Mouse (Mus musculus) B cell, adult 2 months (primary cell): ENCODE measurements around the gene Pde1c.

Experiments
- DNase-seq, 2 experiments: peaks; one replicate each; pipeline ENCODE4 v3.0.0; 2022

The Pde1c gene

GRCm38 (mm10) chr6:56066632-56067282, 502.1 kb downstream of the Pde1c start:
- DNase-seq, result no peak

DNA sequence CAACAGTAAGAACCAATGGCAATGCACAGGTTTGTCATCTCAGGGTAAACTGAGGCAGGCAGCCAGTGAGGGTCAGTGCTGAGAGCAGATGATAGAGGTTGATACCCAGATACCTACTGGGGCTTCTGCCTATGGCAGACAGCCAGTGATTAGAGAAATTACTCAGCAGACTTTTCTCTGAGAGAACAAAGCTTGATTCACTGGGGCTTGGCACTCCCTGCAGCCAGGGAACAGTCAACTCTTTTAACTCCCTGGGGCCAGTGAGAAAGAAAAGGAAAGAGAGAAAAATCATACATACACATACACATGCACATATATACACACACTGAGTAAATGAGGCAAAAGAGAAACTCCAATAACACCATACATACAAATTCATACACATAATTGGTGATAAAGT, 505.2 kb downstream of the Pde1c start:
- no peak for DNase-seq

GRCm38 (mm10) chr6:56049104-56049503, 519.8 kb downstream of the Pde1c start:
- no peak for DNase-seq

DNA sequence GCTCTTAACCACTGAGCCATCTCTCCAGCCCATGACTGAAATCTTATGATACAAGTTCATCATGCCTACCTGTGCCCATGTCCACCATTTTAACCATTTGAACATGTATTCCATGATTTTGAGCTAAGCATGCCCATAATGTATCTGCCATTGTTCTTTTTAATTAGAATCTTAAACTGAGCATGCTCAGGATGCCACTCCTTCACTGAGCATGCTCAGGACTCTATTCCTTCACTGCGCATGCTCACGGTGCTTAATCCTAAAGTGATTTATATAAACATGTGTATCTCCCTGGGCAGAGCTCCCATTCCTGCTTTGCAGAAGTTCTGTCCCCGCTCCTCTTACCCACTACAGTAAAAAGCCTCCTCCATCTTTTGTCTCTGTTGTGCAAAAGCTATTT, 520.3 kb downstream of the Pde1c start:
- DNase-seq, result no peak

GRCm38 (mm10) chr6:56044716-56045115, 524.2 kb downstream of the Pde1c start:
- no peak for DNase-seq

DNA sequence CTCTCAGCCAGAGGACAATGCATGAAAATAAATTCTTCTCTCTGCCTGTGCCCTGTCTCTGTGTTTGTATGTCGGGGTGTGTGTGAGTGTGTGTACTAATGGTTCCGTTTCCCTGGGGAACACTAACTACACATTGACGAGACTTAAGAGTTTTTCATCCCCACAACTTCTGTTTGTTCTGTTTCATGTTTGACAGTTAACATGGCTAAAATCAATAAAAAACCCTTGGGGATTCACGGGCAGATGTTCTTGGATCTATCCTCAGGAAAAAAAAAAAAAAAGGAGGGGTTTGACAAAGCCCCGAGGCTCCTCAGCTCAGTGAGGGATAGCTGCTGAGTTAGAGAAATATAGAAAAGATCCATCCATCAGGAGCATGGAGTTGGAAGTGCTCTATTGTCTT, 524.6 kb downstream of the Pde1c start:
- no peak for DNase-seq

DNA sequence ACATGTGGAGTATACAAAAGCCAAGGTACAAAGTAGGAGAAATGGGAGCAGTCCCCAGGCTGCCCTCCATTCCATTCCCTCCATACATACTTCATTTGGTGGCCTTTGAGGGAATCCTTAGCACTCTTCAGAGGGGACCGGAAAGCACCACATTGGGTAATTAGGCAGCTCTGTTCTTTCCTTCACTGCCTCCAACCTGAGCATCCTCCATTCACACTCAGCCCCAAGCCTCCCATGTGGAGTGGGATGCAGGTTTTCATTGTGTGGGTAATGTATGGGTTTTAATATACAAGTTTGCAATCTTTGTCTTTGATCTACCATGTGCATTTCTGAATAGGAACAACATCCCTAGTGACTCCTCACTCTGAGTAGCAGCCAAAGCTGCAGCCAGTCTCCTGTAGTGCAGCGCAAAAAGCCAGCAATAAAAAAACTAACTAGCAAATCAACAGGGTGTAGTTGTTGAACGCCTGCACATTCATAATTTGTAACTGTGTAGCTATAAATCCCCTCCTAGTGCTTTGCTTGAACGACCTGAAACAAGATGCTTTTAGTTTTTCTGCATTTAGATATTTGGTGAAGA, 529.3 kb downstream of the Pde1c start:
- DNase-seq, result no peak

GRCm38 (mm10) chr6:56035054-56035453, 533.8 kb downstream of the Pde1c start:
- no peak for DNase-seq

DNA sequence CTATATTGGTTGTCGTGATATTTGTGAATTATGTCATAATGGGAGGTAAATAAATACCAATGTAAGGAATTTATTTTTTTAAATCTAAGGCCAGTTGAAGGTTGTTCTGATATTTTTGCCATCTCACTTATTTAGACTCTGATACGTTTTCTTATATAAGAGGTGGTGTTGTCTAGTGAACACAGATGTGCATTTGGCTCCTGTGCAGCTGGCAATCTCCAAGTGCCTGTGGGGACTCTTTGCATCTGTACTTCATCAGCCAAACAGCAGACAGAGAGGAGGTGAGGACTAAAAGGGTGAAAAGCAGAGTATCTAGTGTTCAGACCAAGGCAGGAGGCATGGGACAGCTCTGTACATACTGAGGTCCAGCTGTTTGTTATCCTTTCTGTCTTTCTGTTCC, 536.7 kb downstream of the Pde1c start:
- DNase-seq, result no peak

DNA sequence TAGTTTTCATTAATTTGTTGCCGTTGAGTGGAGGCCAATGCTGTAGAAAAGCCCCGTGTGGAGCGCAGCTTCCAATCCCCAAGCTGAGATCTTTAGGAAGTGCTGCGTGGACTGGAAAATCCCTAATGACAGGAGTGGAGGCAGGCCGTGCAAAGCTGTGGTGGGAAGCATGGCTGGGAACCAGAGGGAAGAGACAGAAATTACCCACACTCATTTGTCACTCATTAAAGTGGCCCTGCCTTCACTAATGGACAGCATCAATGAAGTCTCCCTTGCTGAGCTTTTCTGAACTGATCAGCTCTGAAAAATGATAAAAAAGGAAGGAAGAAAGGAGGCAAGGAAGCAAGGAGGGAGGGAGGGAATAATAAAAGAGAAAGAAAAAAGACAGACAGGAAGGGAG, 538.9 kb downstream of the Pde1c start:
- no peak for DNase-seq

GRCm38 (mm10) chr6:56027966-56028365, 540.9 kb downstream of the Pde1c start:
- DNase-seq, result no peak

DNA sequence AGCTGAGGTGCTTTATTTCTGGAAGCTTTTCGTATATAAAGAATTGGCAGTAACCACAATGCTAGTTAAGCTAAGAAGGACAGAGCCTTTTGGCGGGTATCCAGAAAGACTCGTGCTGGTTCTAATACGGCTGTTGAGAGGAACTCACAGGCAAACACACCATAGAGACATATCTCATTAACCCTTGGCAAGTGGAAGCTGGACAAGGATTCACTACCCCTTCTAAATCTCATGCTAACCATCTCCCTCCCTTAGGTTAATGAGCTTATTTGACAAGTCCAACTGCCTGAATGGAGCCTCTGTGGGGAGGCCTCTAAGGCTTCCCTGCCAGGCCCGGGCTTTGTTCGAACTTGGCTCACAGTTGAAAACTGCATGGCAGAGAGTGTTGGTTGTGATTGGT, 541.6 kb downstream of the Pde1c start:
- DNase-seq, result no peak

DNA sequence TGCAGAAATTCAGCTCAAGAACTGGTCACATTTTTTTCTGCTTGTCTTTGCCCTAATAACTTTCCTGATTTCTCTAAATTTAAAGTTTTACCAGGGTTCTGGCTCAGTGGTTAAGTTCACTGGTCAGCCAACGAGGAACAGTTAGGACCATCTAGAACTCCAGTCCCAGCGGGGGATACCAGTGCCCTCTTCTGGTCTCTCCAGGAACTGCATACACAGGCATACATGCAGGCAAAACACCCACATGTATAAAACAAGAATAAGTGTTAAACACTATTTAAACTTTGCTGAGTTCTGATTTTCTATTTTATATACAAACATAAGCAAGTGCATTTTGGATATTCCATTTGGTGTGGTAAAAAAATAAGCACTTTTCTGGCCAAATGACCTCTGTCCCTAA, 543.4 kb downstream of the Pde1c start:
- DNase-seq, result no peak
